Mouse (Mus musculus) cortical plate, adult 2 months (tissue): ENCODE measurements around the gene Ntsr1.

Experiments used
- CTCF ChIP-seq: fragments of 200-500 bp; IDR thresholded peaks from 2 replicates; pipeline ENCODE4 v1.5.1; 2011; ENCODE audit warnings: mild to moderate bottlenecking, control low read depth, low read length; ENCODE audit not compliant: insufficient read depth; ENCODE audit errors: extremely low read depth
- POLR2A ChIP-seq: fragments of 200-500 bp; IDR thresholded peaks from 2 replicates; pipeline ENCODE4 v1.6.1; 2011; ENCODE audit warnings: mild to moderate bottlenecking, low read length, control low read depth; ENCODE audit not compliant: insufficient read depth; ENCODE audit errors: extremely low read depth

GRCm38 (mm10) chr2:180472306-180473079 lies 27.3 kb upstream of the Ntsr1 start:
- no peak for TF ChIP-seq POLR2A
- peak; percentile 69 for TF ChIP-seq CTCF
